Mouse (Mus musculus) small intestine, adult 2 months (tissue): ENCODE results near the gene Gm43951.

Experiments
- CTCF ChIP-seq: fragments of 200-500 bp; IDR thresholded peaks from 2 replicates; pipeline ENCODE4 v1.5.1; 2012; ENCODE audit warnings: low read depth, mild to moderate bottlenecking, control low read depth, inconsistent platforms, low read length, moderate library complexity, mixed read lengths; ENCODE audit not compliant: insufficient replicate concordance, insufficient read length; ENCODE audit errors: extremely low read depth
- POLR2A ChIP-seq: fragments of 200-500 bp; IDR thresholded peaks from 2 replicates; pipeline ENCODE4 v1.6.1; 2012; ENCODE audit warnings: low read depth, mild to moderate bottlenecking, control low read depth, inconsistent platforms, low read length, moderate library complexity

- TF ChIP-seq CTCF (no peak), POLR2A (no peak)
Measured at GRCm38 (mm10) chr11:72228513-72228912, 21.9 kb upstream of the Gm43951 start.
